Mouse (Mus musculus) heart, embryonic 11.5 days (tissue): ENCODE results near the gene Ints5. TPM values are rescaled to one million over a fixed set of nuclear protein-coding genes. Genes with fewer than 3 reads are reported as not detected.
"Not testable (repeated sequence)": the region's sequence is repeated elsewhere in the genome, so short reads cannot be mapped to it uniquely, and the experiment has no call there.

Experiments used
- ATAC-seq: fragments of 200-750 bp; cut with Nextera tagmentation; replicated peaks from 2 replicates; pipeline ENCODE4 v1.8.0; 2017; ENCODE audit warnings: moderate library complexity; ENCODE audit not compliant: insufficient number of reproducible peaks, low FRiP score, low TSS enrichment
- H3K27ac ChIP-seq: fragments of 300-500 bp; sonication (generic); 2 replicates; pipeline ENCODE4 v1.5.1; 2014; ENCODE audit warnings: mild to moderate bottlenecking, low read depth, low read length
- H3K27me3 ChIP-seq: fragments of 300-500 bp; sonication (generic); 2 replicates; pipeline ENCODE4 v1.6.1; 2014; ENCODE audit warnings: mild to moderate bottlenecking, low read length, mixed read lengths; ENCODE audit not compliant: control insufficient read depth, insufficient read depth
- H3K36me3 ChIP-seq: fragments of 300-500 bp; sonication (generic); 2 replicates; pipeline ENCODE4 v1.6.1; 2014; ENCODE audit warnings: mild to moderate bottlenecking, low read length, moderate library complexity, mixed read lengths; ENCODE audit not compliant: control insufficient read depth, insufficient read depth
- H3K4me1 ChIP-seq: fragments of 300-500 bp; sonication (generic); 2 replicates; pipeline ENCODE4 v1.6.1; 2014; ENCODE audit warnings: low read length; ENCODE audit not compliant: control insufficient read depth, insufficient read depth
- H3K4me2 ChIP-seq: fragments of 300-500 bp; sonication (generic); 2 replicates; pipeline ENCODE4 v1.6.1; 2014; ENCODE audit warnings: mild to moderate bottlenecking, moderate library complexity
- H3K4me3 ChIP-seq: fragments of 300-500 bp; sonication (generic); 2 replicates; pipeline ENCODE4 v1.5.1; 2014; ENCODE audit warnings: low read depth, low read length
- H3K9ac ChIP-seq: fragments of 300-500 bp; sonication (generic); 2 replicates; pipeline ENCODE4 v1.6.1; 2014; ENCODE audit warnings: mild to moderate bottlenecking, low read depth, low read length, moderate library complexity
- H3K9me3 ChIP-seq: fragments of 300-500 bp; sonication (generic); replicated peaks from 2 replicates; pipeline ENCODE4 v1.6.1; 2016; ENCODE audit warnings: low read length; ENCODE audit not compliant: control insufficient read depth
- WGBS: fragments of 180-500 bp; shearing (Covaris S2); extraction: QIAGEN DNeasy Blood & Tissue Kit; methylation state at CpG from one replicate; pipeline ENCODE4 v1.1.7; 2014; ENCODE audit not compliant: insufficient replicate concordance; 5-methylcytosine and 5-hydroxymethylcytosine counted together
- polyA plus RNA-seq: library from polyadenylated mRNA; unstranded; fragments of >200 nt; fragmentation: Nextera tagmentation; extraction: Ambion mirVana; gene quantifications from 2 replicates; pipeline ENCODE4 v1.2.1, GENCODE M21; 2014

The Ints5 gene
- polyA plus RNA-seq, 1 experiment from 2014 or later = 19.2 TPM

DNA sequence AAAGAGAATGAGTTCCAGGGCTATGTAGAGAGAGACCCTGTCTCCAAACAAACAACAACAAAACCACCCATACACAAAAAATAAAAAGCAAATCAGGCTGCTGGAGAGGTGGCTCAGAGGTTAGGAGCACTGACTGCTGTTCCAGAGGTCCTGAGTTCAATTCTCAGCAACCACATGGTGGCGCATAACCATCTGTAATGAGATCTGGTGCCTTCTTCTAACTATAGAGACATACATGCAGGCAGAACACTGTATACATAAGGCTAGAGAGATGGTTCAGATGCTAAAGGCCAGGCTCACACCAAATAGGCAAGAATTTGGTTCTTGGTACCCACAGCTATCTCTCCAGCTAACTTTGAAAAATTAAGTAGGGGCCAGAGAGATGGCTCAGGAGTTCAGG is 33.8 kb upstream of the Ints5 start:
- Histone ChIP-seq H3K9me3 (no peaks in the 10 kb centered on the region), H3K9ac (no peak overlapping the region), H3K27me3 (no peaks in the 10 kb centered on the region), H3K27ac (no peak overlapping the region), H3K4me3 (no peak overlapping the region), H3K4me2 (no peak overlapping the region), H3K4me1 (no peaks in the 10 kb centered on the region), H3K36me3 (no peaks in the 10 kb centered on the region)
- no peak for ATAC-seq
- WGBS = 11% methylated on average over 1 of the region's 1 CpGs

DNA sequence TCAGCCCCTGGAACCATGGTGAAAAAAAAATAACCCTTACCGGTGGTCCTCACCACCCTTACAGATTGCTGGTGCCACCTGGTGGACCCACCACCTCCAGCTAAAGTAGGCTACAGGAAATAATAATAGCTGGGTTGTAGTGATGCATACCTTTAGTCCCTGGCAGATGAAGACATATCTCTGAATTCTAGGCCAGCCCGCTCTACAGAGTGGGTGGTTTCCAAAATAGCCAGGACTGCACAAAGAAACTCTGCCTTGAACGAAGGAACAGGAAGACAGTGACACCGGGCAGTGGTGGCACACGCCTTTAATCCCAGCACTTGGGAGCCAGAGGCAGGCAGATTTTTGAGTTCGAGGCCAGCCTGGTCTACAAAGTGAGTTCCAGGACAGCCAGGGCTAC is 28.5 kb upstream of the Ints5 start:
- Histone ChIP-seq H3K9ac (no peak overlapping the region), H3K9me3 (no peaks in the 10 kb centered on the region), H3K4me2 (no peak overlapping the region), H3K27ac (no peak overlapping the region), H3K36me3 (no peaks in the 10 kb centered on the region), H3K27me3 (no peaks in the 10 kb centered on the region), H3K4me3 (no peak overlapping the region), H3K4me1 (no peaks in the 10 kb centered on the region)
- ATAC-seq = no peak
- 73% methylated on average over 6 of the region's 6 CpGs for WGBS

DNA sequence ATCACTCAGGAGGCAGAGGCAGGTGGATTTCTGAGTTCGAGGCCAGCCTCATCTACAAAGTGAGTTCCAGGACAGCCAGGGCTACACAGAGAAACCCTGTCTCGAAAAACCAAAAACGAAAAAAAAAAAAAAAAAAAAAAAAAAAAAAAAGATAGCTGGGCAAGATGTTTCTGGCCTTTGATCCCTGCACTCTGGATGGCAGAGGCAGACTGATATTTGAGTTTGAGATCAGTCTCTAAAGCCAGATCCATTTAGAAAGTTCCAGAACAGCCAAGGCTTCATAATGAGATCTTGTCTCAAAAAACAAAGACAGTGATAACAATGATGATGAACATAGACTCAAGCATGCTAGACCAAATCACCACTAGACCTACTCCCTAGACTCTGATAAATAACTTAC is 22.4 kb upstream of the Ints5 start:
- WGBS = 56% methylated on average over 3 of the region's 3 CpGs
- H3K27me3 ChIP-seq, H3K9me3 ChIP-seq, H3K4me1 ChIP-seq, H3K27ac ChIP-seq, ATAC-seq, H3K9ac ChIP-seq, H3K36me3 ChIP-seq: not testable (repeated sequence)
- Histone ChIP-seq H3K4me3 (peak overlapping the region; percentile 80; the same call in 1 of the 2 replicates), H3K4me2 (peak overlapping the region; percentile 91)

DNA sequence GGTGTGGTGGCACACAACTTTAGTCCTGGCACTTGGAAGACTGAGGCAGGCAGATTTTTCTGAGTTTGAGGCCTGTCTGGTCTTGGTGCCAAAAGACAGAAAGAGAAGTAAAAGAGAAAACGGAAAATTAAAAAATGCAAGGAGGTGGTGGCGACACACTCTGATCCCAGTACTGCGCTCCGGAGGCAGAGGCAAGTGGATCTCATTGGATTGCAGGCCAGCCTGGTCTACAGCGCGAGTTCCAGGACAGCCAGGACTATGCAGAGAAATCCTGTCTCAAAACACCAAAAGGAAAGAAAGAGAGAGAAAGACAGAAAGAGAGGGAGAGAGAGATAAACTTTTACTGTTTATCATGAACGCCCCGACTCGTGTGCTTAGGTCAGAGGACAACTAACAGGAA is 22.0 kb upstream of the Ints5 start:
- peak overlapping the region; percentile 91 for H3K4me2 ChIP-seq
- no peak; the same call in 1 of the 2 replicates for ATAC-seq
- 47% methylated on average over 9 of the region's 9 CpGs for WGBS

DNA sequence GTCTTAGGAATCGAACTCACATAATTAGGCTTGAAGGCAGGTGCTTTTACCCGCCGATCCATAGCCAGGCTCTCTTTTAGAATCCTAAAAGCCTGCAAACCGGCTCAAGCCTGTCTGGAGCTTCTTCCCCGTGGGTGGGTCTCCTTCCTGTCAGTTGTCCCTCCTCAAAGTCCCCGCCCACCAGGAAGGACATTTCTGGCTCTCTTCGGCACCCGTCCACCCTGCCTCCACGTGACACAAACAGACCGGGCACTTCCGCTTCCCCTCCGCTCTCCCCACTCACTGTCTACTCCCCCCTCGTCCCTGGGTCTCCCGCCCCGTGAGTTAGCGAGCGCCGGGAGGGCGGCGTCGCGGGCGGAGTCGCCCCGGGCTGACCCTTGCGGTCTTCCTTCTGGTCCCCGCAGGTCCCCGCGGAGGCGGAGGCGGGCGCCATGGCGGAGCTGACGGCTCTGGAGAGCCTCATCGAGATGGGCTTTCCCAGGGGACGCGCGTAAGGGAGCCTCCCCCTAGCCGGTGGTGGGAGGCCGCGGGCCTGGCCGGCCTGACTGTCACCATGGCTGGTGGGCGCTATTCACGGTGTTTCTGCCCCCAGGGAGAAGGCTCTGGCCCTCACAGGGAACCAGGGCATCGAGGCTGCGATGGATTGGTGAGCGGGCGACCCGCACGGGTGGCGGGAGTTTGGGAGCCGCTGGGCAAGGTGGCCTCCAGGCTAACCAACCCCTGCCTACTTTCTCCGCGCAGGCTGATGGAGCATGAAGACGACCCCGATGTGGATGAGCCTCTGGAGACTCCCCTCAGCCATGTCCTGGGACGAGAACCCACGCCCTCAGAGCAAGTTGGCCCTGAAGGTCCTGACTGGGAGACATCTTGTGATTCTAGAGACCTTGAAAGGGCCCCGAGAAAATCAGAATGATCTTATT is 21.3 kb upstream of the Ints5 start, which contains the start of gene Ubxn1:
TSS of gene Ubxn1 (plus strand) at position 230 of the 920 bp plus-strand sequence.
- H3K27ac ChIP-seq = peak within 1 kb of the TSS; percentile 82

More for the DNA sequence above, 22.0 kb upstream of the Ints5 start:
- peak overlapping the region; percentile 76 for H3K27ac ChIP-seq
- H3K4me3 ChIP-seq = peak overlapping the region; percentile 80
- peak overlapping the region; percentile 80 for H3K9ac ChIP-seq
- H3K36me3 ChIP-seq = peaks cover 5% of the 10 kb centered on the region; the same call in 1 of the 2 replicates
- H3K9me3 ChIP-seq = no peaks in the 10 kb centered on the region
- peaks cover 6% of the 10 kb centered on the region for H3K4me1 ChIP-seq
- no peaks in the 10 kb centered on the region for H3K27me3 ChIP-seq

DNA sequence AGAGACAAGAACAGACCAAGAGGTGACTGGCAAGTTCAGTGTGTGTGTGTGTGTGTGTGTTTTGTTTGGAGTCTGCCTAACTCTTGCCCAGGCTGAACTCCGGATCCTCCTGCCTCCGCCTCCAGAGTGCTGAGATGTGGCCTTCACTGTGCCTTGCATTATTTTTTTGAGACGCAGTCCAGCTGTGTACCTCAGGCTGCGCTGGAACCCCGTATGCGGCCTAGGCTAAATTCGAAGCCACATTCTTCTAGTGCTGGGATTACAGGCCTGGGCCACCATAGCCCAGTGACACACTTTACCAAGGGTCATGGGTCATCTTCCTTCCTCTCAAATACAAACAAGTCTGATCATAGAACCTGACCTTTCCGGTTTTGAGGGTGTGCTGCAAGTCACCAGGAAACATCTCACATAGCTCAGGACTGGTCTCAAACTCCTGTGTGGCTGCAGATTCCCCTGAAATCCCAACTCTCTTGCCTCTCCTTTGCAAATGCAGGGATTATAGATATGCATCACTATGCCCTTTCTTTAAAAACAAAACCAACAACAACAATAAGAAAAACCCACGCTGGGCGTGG is 20.5 kb upstream of the Ints5 start:
- peak overlapping the region; percentile 80 for H3K9ac ChIP-seq
- H3K27me3 ChIP-seq = no peaks in the 10 kb centered on the region
- H3K27ac ChIP-seq = peak overlapping the region; percentile 82; the same call in 1 of the 2 replicates
- 73% methylated on average over 10 of the region's 10 CpGs for WGBS
- peaks cover 6% of the 10 kb centered on the region for H3K4me1 ChIP-seq
- H3K4me2 ChIP-seq = peak overlapping the region; percentile 91
- no peak for ATAC-seq
- no peaks in the 10 kb centered on the region for H3K9me3 ChIP-seq
- peak overlapping the region; percentile 80 for H3K4me3 ChIP-seq
- H3K36me3 ChIP-seq = peaks cover 7% of the 10 kb centered on the region; the same call in 1 of the 2 replicates

More for the DNA sequence above, 21.3 kb upstream of the Ints5 start, which contains the start of gene Ubxn1:
- Histone ChIP-seq H3K4me3 (peak within 1 kb of the TSS; percentile 80), H3K36me3 (peaks cover 7% of the 10 kb centered on the region; the same call in 1 of the 2 replicates), H3K27me3 (no peaks in the 10 kb centered on the region), H3K4me1 (peaks cover 6% of the 10 kb centered on the region), H3K9ac (peak within 1 kb of the TSS; percentile 80), H3K9me3 (no peaks in the 10 kb centered on the region), H3K4me2 (peak within 1 kb of the TSS; percentile 91)
- ATAC-seq = peak; percentile 97
- under 1% methylated on average over 59 of the region's 59 CpGs for WGBS

GRCm38 (mm10) chr19:8875031-8875430 is 17.8 kb upstream of the Ints5 start:
- Histone ChIP-seq H3K4me3 (no peak overlapping the region), H3K36me3 (peaks cover 9% of the 10 kb centered on the region; the same call in 1 of the 2 replicates), H3K9me3 (no peaks in the 10 kb centered on the region), H3K27ac (no peak overlapping the region), H3K4me2 (no peak overlapping the region), H3K27me3 (no peaks in the 10 kb centered on the region), H3K4me1 (peaks cover 14% of the 10 kb centered on the region), H3K9ac (no peak overlapping the region)
- WGBS = 89% methylated on average over 7 of the region's 7 CpGs
- ATAC-seq = no peak

- peak within 1 kb of the TSS; percentile 70 for H3K4me3 ChIP-seq
- ATAC-seq = peak; percentile 91
- peak within 1 kb of the TSS; percentile 63 for H3K27ac ChIP-seq
- peaks cover 7% of the 10 kb centered on the region; the same call in 1 of the 2 replicates for H3K4me1 ChIP-seq
- peaks cover 5% of the 10 kb centered on the region; the same call in 1 of the 2 replicates for H3K36me3 ChIP-seq
- H3K9me3 ChIP-seq = no peaks in the 10 kb centered on the region
- no peaks in the 10 kb centered on the region for H3K27me3 ChIP-seq
- under 1% methylated on average over 42 of the region's 42 CpGs for WGBS
- H3K4me2 ChIP-seq = peak within 1 kb of the TSS; percentile 73
- H3K9ac ChIP-seq = peak within 1 kb of the TSS; percentile 82
These were observed 12.3 kb upstream of the Ints5 start, which contains the start of gene Uqcc3 for GRCm38 (mm10) chr19:8880311-8881033. Uqcc3 (minus strand) TSS chr19:8880923.
